Mouse (Mus musculus): ENCODE data around the gene Fgfr2. TPM values are rescaled to one million over a fixed set of nuclear protein-coding genes. Genes with fewer than 3 reads are reported as not detected.

Gene Fgfr2
- polyA plus RNA-seq, 1 experiment: 14.8 TPM

- DNase-seq: no peak
- peak overlapping the region; percentile 31; the same call in 1 of the 2 replicates for H3K4me3 ChIP-seq (ENCODE audit: insufficient read depth, low read depth, low read length)
- no peak overlapping the region for H3K27ac ChIP-seq (ENCODE audit: insufficient read depth, low read depth, low read length)
- WGBS: 44% methylated on average over 19 of the region's 19 CpGs
- no peaks in the 10 kb centered on the region for H3K27me3 ChIP-seq (replicated peaks; ENCODE audit: control insufficient read depth, insufficient read depth, low read length)
- no peak for TF ChIP-seq CTCF (conservative IDR thresholded peaks at IDR 0.05; ENCODE audit: insufficient read depth, insufficient read length, low read depth, low read length)
- no peak for TF ChIP-seq POLR2A (IDR thresholded peaks at IDR 0.05; ENCODE audit: low read depth, low read length)
- peaks cover 9% of the 10 kb centered on the region; the same call in 1 of the 2 replicates for H3K4me1 ChIP-seq (ENCODE audit: control insufficient read depth, insufficient read depth, low read length)
- H3K36me3 ChIP-seq (ENCODE audit: control insufficient read depth, insufficient read depth, low read length): no peaks in the 10 kb centered on the region
Observed at GRCm38 (mm10) chr7:130692943-130693799, 2430.0 kb downstream of the Fgfr2 start.

DNA sequence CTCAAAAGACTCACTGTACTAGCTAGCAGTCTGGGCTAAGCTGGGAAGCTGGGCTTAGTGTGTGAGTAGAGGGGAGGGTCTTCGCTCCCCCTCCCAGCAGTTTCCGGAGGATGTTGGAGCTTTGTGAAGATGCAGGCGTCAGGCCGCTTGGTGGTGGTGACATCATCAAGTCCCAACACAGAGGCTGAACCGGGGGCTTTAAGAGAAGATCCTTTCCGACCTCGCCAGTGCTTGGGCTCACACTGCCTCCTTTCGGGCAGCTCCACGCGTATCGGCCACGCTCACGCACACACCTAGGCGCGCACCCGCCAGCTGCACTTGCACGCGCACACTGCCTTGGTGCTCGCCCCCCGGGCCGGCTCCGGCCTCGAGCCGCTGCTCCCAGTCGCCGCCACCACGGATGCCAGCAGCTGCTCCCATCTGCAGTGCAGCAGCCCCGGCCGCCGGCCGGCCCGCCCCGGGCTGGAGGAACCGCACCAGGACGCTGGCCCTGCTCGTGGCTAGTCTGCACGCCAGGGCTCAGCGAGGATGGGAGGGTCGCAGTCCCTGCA, 2430.7 kb downstream of the Fgfr2 start:
- H3K4me3 ChIP-seq (ENCODE audit: insufficient read depth, low read depth, low read length): peak overlapping the region; percentile 31; the same call in 1 of the 2 replicates
- peak; percentile 32 for DNase-seq
- 35% methylated on average over 39 of the region's 39 CpGs for WGBS
- no peak for TF ChIP-seq POLR2A (IDR thresholded peaks at IDR 0.05; ENCODE audit: low read depth, low read length)
- H3K4me1 ChIP-seq (ENCODE audit: control insufficient read depth, insufficient read depth, low read length): peaks cover 9% of the 10 kb centered on the region; the same call in 1 of the 2 replicates
- no peaks in the 10 kb centered on the region for H3K36me3 ChIP-seq (ENCODE audit: control insufficient read depth, insufficient read depth, low read length)
- H3K27me3 ChIP-seq (replicated peaks; ENCODE audit: control insufficient read depth, insufficient read depth, low read length): no peaks in the 10 kb centered on the region
- no peak overlapping the region for H3K27ac ChIP-seq (ENCODE audit: insufficient read depth, low read depth, low read length)

GRCm38 (mm10) chr7:130691931-130692330, 2431.2 kb downstream of the Fgfr2 start:
- H3K27ac ChIP-seq (ENCODE audit: insufficient read depth, low read depth, low read length): no peak overlapping the region
- TF ChIP-seq POLR2A (IDR thresholded peaks at IDR 0.05; ENCODE audit: low read depth, low read length): no peak
- TF ChIP-seq CTCF (conservative IDR thresholded peaks at IDR 0.05; ENCODE audit: insufficient read depth, insufficient read length, low read depth, low read length): no peak
- H3K4me1 ChIP-seq (ENCODE audit: control insufficient read depth, insufficient read depth, low read length): peaks cover 9% of the 10 kb centered on the region; the same call in 1 of the 2 replicates
- no peaks in the 10 kb centered on the region for H3K36me3 ChIP-seq (ENCODE audit: control insufficient read depth, insufficient read depth, low read length)
- DNase-seq: no peak
- H3K4me3 ChIP-seq (ENCODE audit: insufficient read depth, low read depth, low read length): no peak overlapping the region
- no peaks in the 10 kb centered on the region for H3K27me3 ChIP-seq (replicated peaks; ENCODE audit: control insufficient read depth, insufficient read depth, low read length)
- 45% methylated on average over 2 of the region's 2 CpGs for WGBS

- no peak overlapping the region for H3K27ac ChIP-seq (ENCODE audit: insufficient read depth, low read depth, low read length)
- TF ChIP-seq POLR2A (IDR thresholded peaks at IDR 0.05; ENCODE audit: low read depth, low read length) (no peak), CTCF (conservative IDR thresholded peaks at IDR 0.05; ENCODE audit: insufficient read depth, insufficient read length, low read depth, low read length) (no peak)
- no peaks in the 10 kb centered on the region for H3K27me3 ChIP-seq (replicated peaks; ENCODE audit: control insufficient read depth, insufficient read depth, low read length)
- no peak overlapping the region for H3K4me3 ChIP-seq (ENCODE audit: insufficient read depth, low read depth, low read length)
- 40% methylated on average over 6 of the region's 6 CpGs for whole genome bisulfite sequencing
- peaks cover 9% of the 10 kb centered on the region; the same call in 1 of the 2 replicates for H3K4me1 ChIP-seq (ENCODE audit: control insufficient read depth, insufficient read depth, low read length)
- peak; percentile 59 for DNase-seq
- no peaks in the 10 kb centered on the region for H3K36me3 ChIP-seq (ENCODE audit: control insufficient read depth, insufficient read depth, low read length)
Observed at GRCm38 (mm10) chr7:130690869-130691268, 2432.3 kb downstream of the Fgfr2 start.

GRCm38 (mm10) chr7:130688601-130689000, 2434.5 kb downstream of the Fgfr2 start:
- Histone ChIP-seq H3K4me1 (ENCODE audit: control insufficient read depth, insufficient read depth, low read length) (peaks cover 9% of the 10 kb centered on the region; the same call in 1 of the 2 replicates), H3K27ac (ENCODE audit: insufficient read depth, low read depth, low read length) (no peak overlapping the region), H3K4me3 (ENCODE audit: insufficient read depth, low read depth, low read length) (no peak overlapping the region), H3K27me3 (replicated peaks; ENCODE audit: control insufficient read depth, insufficient read depth, low read length) (no peaks in the 10 kb centered on the region), H3K36me3 (ENCODE audit: control insufficient read depth, insufficient read depth, low read length) (no peaks in the 10 kb centered on the region)
- no peak for TF ChIP-seq CTCF (conservative IDR thresholded peaks at IDR 0.05; ENCODE audit: insufficient read depth, insufficient read length, low read depth, low read length)
- TF ChIP-seq POLR2A (IDR thresholded peaks at IDR 0.05; ENCODE audit: low read depth, low read length): no peak
- 70% methylated on average over 4 of the region's 4 CpGs for WGBS
- peak; percentile 71 for DNase-seq

DNA sequence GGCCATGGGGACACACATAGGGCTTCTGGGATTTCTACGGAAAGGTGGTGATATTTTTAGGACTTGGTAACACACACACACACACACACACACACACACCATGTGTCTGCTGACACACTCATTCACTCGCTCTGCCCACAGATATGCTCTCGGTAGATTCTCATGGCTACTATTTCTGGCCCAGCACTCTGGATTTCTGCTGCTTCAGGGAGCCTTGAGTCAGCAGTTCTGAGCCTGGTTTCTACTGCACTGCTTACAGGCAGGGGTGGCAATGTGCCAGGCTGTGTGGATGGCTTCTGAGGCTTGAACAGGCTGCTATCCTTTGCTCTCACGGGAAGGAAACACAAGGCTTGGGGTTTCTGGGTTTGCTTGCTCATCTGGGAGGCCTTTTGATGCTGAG, 2441.4 kb downstream of the Fgfr2 start:
- Histone ChIP-seq H3K36me3 (ENCODE audit: control insufficient read depth, insufficient read depth, low read length) (no peaks in the 10 kb centered on the region), H3K4me1 (ENCODE audit: control insufficient read depth, insufficient read depth, low read length) (peaks cover 3% of the 10 kb centered on the region; the same call in 1 of the 2 replicates), H3K27ac (ENCODE audit: insufficient read depth, low read depth, low read length) (no peak overlapping the region), H3K27me3 (replicated peaks; ENCODE audit: control insufficient read depth, insufficient read depth, low read length) (no peaks in the 10 kb centered on the region), H3K4me3 (ENCODE audit: insufficient read depth, low read depth, low read length) (no peak overlapping the region)
- DNase-seq: peak; percentile 89
- TF ChIP-seq CTCF (conservative IDR thresholded peaks at IDR 0.05; ENCODE audit: insufficient read depth, insufficient read length, low read depth, low read length) (no peak), POLR2A (IDR thresholded peaks at IDR 0.05; ENCODE audit: low read depth, low read length) (no peak)
- 34% methylated on average over 4 of the region's 4 CpGs for WGBS

GRCm38 (mm10) chr7:130678414-130678813, 2444.7 kb downstream of the Fgfr2 start:
- TF ChIP-seq CTCF (conservative IDR thresholded peaks at IDR 0.05; ENCODE audit: insufficient read depth, insufficient read length, low read depth, low read length): no peak
- TF ChIP-seq POLR2A (IDR thresholded peaks at IDR 0.05; ENCODE audit: low read depth, low read length): no peak
- WGBS: 83% methylated on average over 6 of the region's 6 CpGs
- H3K4me3 ChIP-seq (ENCODE audit: insufficient read depth, low read depth, low read length): no peak overlapping the region

More at GRCm38 (mm10) chr7:130678414-130678813, 2444.7 kb downstream of the Fgfr2 start:
- Histone ChIP-seq H3K27ac (ENCODE audit: insufficient read depth, low read depth, low read length) (no peak overlapping the region), H3K4me1 (ENCODE audit: control insufficient read depth, insufficient read depth, low read length) (peaks cover 3% of the 10 kb centered on the region; the same call in 1 of the 2 replicates), H3K27me3 (replicated peaks; ENCODE audit: control insufficient read depth, insufficient read depth, low read length) (no peaks in the 10 kb centered on the region), H3K36me3 (ENCODE audit: control insufficient read depth, insufficient read depth, low read length) (no peaks in the 10 kb centered on the region)
- DNase-seq: no peak

Measured in kidney, adult 2 months (tissue).